Mouse (Mus musculus): ENCODE measurements around the gene Tbx3. TPM values are rescaled to one million over a fixed set of nuclear protein-coding genes. Genes with fewer than 3 reads are reported as not detected.
A peak's percentile ranks its signal among the peaks of the same experiment; 100 is the strongest.

Tbx3 gene
- polyA plus RNA-seq, 1 experiment from 2014 or later, result 10.0 TPM

GRCm38 (mm10) chr5:119662326-119662725 lies 8.1 kb upstream of the Tbx3 start:
- Histone ChIP-seq H3K27me3 (peaks cover 97% of the 10 kb centered on the region), H3K36me3 (no peaks in the 10 kb centered on the region), H3K9ac (no peak overlapping the region), H3K4me3 (no peak overlapping the region), H3K4me2 (no peak overlapping the region), H3K4me1 (replicated peaks) (no peaks in the 10 kb centered on the region), H3K9me3 (replicated peaks) (no peaks in the 10 kb centered on the region), H3K27ac (no peak overlapping the region)
- ATAC-seq (replicated peaks; ENCODE audit: insufficient number of reproducible peaks, insufficient read depth, low FRiP score, low read depth), result no peak
- 7% methylated on average over 13 of the region's 13 CpGs for WGBS

- Histone ChIP-seq H3K36me3 (no peaks in the 10 kb centered on the region), H3K4me2 (no peak overlapping the region), H3K9ac (no peak overlapping the region), H3K9me3 (replicated peaks) (no peaks in the 10 kb centered on the region), H3K4me1 (replicated peaks) (0 out of 2 replicates have a peak, but pooled peaks cover 1% of the 10 kb centered on the region), H3K4me3 (no peak overlapping the region), H3K27me3 (peaks cover 97% of the 10 kb centered on the region), H3K27ac (no peak overlapping the region)
- 11% methylated on average over 12 of the region's 12 CpGs for WGBS
- ATAC-seq (replicated peaks; ENCODE audit: insufficient number of reproducible peaks, insufficient read depth, low FRiP score, low read depth), result no peak
These were observed 7.7 kb upstream of the Tbx3 start for GRCm38 (mm10) chr5:119662731-119663130.

- Histone ChIP-seq H3K36me3 (no peaks in the 10 kb centered on the region), H3K9me3 (replicated peaks) (no peaks in the 10 kb centered on the region), H3K4me3 (0 out of 2 replicates have a peak overlapping the region, but pooled peaks have one; percentile 7), H3K4me2 (no peak overlapping the region), H3K27me3 (peaks cover 97% of the 10 kb centered on the region), H3K9ac (no peak overlapping the region), H3K27ac (no peak overlapping the region), H3K4me1 (replicated peaks) (peaks cover 6% of the 10 kb centered on the region; the same call in 1 of the 2 replicates)
- no peak for ATAC-seq (replicated peaks; ENCODE audit: insufficient number of reproducible peaks, insufficient read depth, low FRiP score, low read depth)
- WGBS, result 7% methylated on average over 15 of the region's 15 CpGs
These were observed 7.2 kb upstream of the Tbx3 start for GRCm38 (mm10) chr5:119663241-119663640.

GRCm38 (mm10) chr5:119663747-119664146 lies 6.7 kb upstream of the Tbx3 start:
- Histone ChIP-seq H3K4me2 (no peak overlapping the region), H3K36me3 (no peaks in the 10 kb centered on the region), H3K4me3 (no peak overlapping the region), H3K9ac (no peak overlapping the region), H3K9me3 (replicated peaks) (no peaks in the 10 kb centered on the region), H3K27me3 (peaks cover 97% of the 10 kb centered on the region), H3K27ac (no peak overlapping the region), H3K4me1 (replicated peaks) (peaks cover 10% of the 10 kb centered on the region)
- WGBS, result 17% methylated on average over 5 of the region's 5 CpGs
- ATAC-seq (replicated peaks; ENCODE audit: insufficient number of reproducible peaks, insufficient read depth, low FRiP score, low read depth), result no peak

- Histone ChIP-seq H3K27me3 (peaks cover 90% of the 10 kb centered on the region), H3K36me3 (no peaks in the 10 kb centered on the region), H3K4me3 (no peak overlapping the region), H3K27ac (no peak overlapping the region), H3K4me1 (replicated peaks) (peaks cover 25% of the 10 kb centered on the region), H3K4me2 (no peak overlapping the region), H3K9ac (no peak overlapping the region), H3K9me3 (replicated peaks) (no peaks in the 10 kb centered on the region)
- no peak for ATAC-seq (replicated peaks; ENCODE audit: insufficient number of reproducible peaks, insufficient read depth, low FRiP score, low read depth)
- WGBS, result 15% methylated on average over 6 of the region's 6 CpGs
These were observed 4.7 kb upstream of the Tbx3 start for GRCm38 (mm10) chr5:119665739-119666138.

GRCm38 (mm10) chr5:119667356-119667940 lies 3.0 kb upstream of the Tbx3 start:
- no peak overlapping the region for H3K27ac ChIP-seq
- WGBS, result 22% methylated on average over 13 of the region's 13 CpGs
- no peaks in the 10 kb centered on the region for H3K9me3 ChIP-seq (replicated peaks)
- no peak overlapping the region for H3K9ac ChIP-seq
- no peak for ATAC-seq (replicated peaks; ENCODE audit: insufficient number of reproducible peaks, insufficient read depth, low FRiP score, low read depth)
- no peaks in the 10 kb centered on the region for H3K36me3 ChIP-seq
- H3K4me1 ChIP-seq (replicated peaks), result peaks cover 30% of the 10 kb centered on the region
- H3K4me3 ChIP-seq, result no peak overlapping the region
- H3K4me2 ChIP-seq, result no peak overlapping the region
- H3K27me3 ChIP-seq, result peaks cover 80% of the 10 kb centered on the region

- 19% methylated on average over 34 of the region's 34 CpGs for WGBS
- Histone ChIP-seq H3K36me3 (no peaks in the 10 kb centered on the region), H3K4me2 (peak overlapping the region; percentile 94), H3K4me1 (replicated peaks) (peaks cover 30% of the 10 kb centered on the region), H3K4me3 (peak overlapping the region; percentile 46; the same call in 1 of the 2 replicates), H3K27ac (no peak overlapping the region), H3K9ac (no peak overlapping the region), H3K9me3 (replicated peaks) (no peaks in the 10 kb centered on the region), H3K27me3 (peaks cover 80% of the 10 kb centered on the region)
- no peak for ATAC-seq (replicated peaks; ENCODE audit: insufficient number of reproducible peaks, insufficient read depth, low FRiP score, low read depth)
These were observed 2.1 kb upstream of the Tbx3 start for GRCm38 (mm10) chr5:119668191-119668912.

- Histone ChIP-seq H3K36me3 (no peaks in the 10 kb centered on the region), H3K9ac (no peak overlapping the region), H3K4me2 (peak overlapping the region; percentile 94), H3K9me3 (replicated peaks) (no peaks in the 10 kb centered on the region), H3K27ac (no peak overlapping the region), H3K27me3 (peaks cover 79% of the 10 kb centered on the region), H3K4me3 (peak overlapping the region; percentile 46), H3K4me1 (replicated peaks) (peaks cover 30% of the 10 kb centered on the region)
- no peak for ATAC-seq (replicated peaks; ENCODE audit: insufficient number of reproducible peaks, insufficient read depth, low FRiP score, low read depth)
- WGBS, result 19% methylated on average over 16 of the region's 18 CpGs
These were observed 1.5 kb upstream of the Tbx3 start for GRCm38 (mm10) chr5:119668913-119669411.

- 2% methylated on average over 61 of the region's 61 CpGs for whole genome bisulfite sequencing
- no peaks in the 10 kb centered on the region for H3K9me3 ChIP-seq (replicated peaks)
- peaks cover 30% of the 10 kb centered on the region for H3K4me1 ChIP-seq (replicated peaks)
- ATAC-seq (replicated peaks; ENCODE audit: insufficient number of reproducible peaks, insufficient read depth, low FRiP score, low read depth), result no peak
- H3K27ac ChIP-seq, result peak overlapping the region; percentile 89
- H3K4me2 ChIP-seq, result peak overlapping the region; percentile 94
- H3K9ac ChIP-seq, result peak overlapping the region; percentile 58
- H3K4me3 ChIP-seq, result peak overlapping the region; percentile 46
- H3K36me3 ChIP-seq, result no peaks in the 10 kb centered on the region
- peaks cover 79% of the 10 kb centered on the region for H3K27me3 ChIP-seq
These were observed 516 bp upstream of the Tbx3 start for GRCm38 (mm10) chr5:119669741-119670565.

GRCm38 (mm10) chr5:119671124-119671801 lies 794 bp downstream of the Tbx3 start:
- WGBS, result under 1% methylated on average over 40 of the region's 40 CpGs
- peak overlapping the region; percentile 58 for H3K9ac ChIP-seq
- peaks cover 79% of the 10 kb centered on the region for H3K27me3 ChIP-seq
- peak overlapping the region; percentile 94 for H3K4me2 ChIP-seq
- no peaks in the 10 kb centered on the region for H3K9me3 ChIP-seq (replicated peaks)
- H3K4me1 ChIP-seq (replicated peaks), result peaks cover 30% of the 10 kb centered on the region
- no peaks in the 10 kb centered on the region for H3K36me3 ChIP-seq
- no peak for ATAC-seq (replicated peaks; ENCODE audit: insufficient number of reproducible peaks, insufficient read depth, low FRiP score, low read depth)
- peak overlapping the region; percentile 89 for H3K27ac ChIP-seq
- peak overlapping the region; percentile 46 for H3K4me3 ChIP-seq

- Histone ChIP-seq H3K9ac (peak overlapping the region; percentile 58), H3K9me3 (replicated peaks) (no peaks in the 10 kb centered on the region), H3K4me1 (replicated peaks) (peaks cover 30% of the 10 kb centered on the region), H3K27ac (peak overlapping the region; percentile 89), H3K36me3 (no peaks in the 10 kb centered on the region), H3K4me2 (peak overlapping the region; percentile 94), H3K4me3 (peak overlapping the region; percentile 46), H3K27me3 (peaks cover 78% of the 10 kb centered on the region)
- 1% methylated on average over 23 of the region's 23 CpGs for WGBS
- ATAC-seq (replicated peaks; ENCODE audit: insufficient number of reproducible peaks, insufficient read depth, low FRiP score, low read depth), result no peak
These were observed 1.5 kb downstream of the Tbx3 start for GRCm38 (mm10) chr5:119671965-119672347.
